Mouse (Mus musculus) limb, embryonic 11.5 days (tissue): Measurements from ENCODE around the gene Gm21983. TPM values are rescaled to one million over a fixed set of nuclear protein-coding genes. Genes with fewer than 3 reads are reported as not detected.
A peak's percentile ranks its signal among the peaks of the same experiment; 100 is the strongest.

Experiments used
- ATAC-seq: fragments of 200-750 bp; cut with Nextera tagmentation; 2 replicates; pipeline ENCODE4 v1.8.0; 2017; ENCODE audit warnings: low read depth; ENCODE audit not compliant: insufficient number of reproducible peaks, low FRiP score, low TSS enrichment
- DNase-seq: peaks from one replicate; pipeline ENCODE4 v3.0.0-alpha.2; 2015; ENCODE audit warnings: low spot score
- H3K27ac ChIP-seq: fragments of 300-500 bp; sonication (generic); replicated peaks from 2 replicates; pipeline ENCODE4 v1.5.1; 2014; ENCODE audit warnings: low read depth, mild to moderate bottlenecking, low read length
- H3K27me3 ChIP-seq: fragments of 300-500 bp; sonication (generic); 2 replicates; pipeline ENCODE4 v1.6.1; 2014; ENCODE audit warnings: mild to moderate bottlenecking, low read length, mixed read lengths; ENCODE audit not compliant: control insufficient read depth, insufficient read depth
- H3K36me3 ChIP-seq: fragments of 300-500 bp; sonication (generic); 2 replicates; pipeline ENCODE4 v1.6.1; 2014; ENCODE audit warnings: mild to moderate bottlenecking, low read length, moderate library complexity, mixed read lengths; ENCODE audit not compliant: control insufficient read depth, insufficient read depth
- H3K4me1 ChIP-seq: fragments of 300-500 bp; sonication (generic); 2 replicates; pipeline ENCODE4 v1.6.1; 2014; ENCODE audit warnings: low read length, mixed read lengths; ENCODE audit not compliant: control insufficient read depth, insufficient read depth
- H3K4me2 ChIP-seq: fragments of 300-500 bp; sonication (generic); 2 replicates; pipeline ENCODE4 v1.6.1; 2014; ENCODE audit warnings: low read depth, mild to moderate bottlenecking, moderate library complexity; ENCODE audit not compliant: severe bottlenecking
- H3K4me3 ChIP-seq: fragments of 300-500 bp; sonication (generic); 2 replicates; pipeline ENCODE4 v1.5.1; 2014; ENCODE audit warnings: low read depth, low read length
- H3K9ac ChIP-seq: fragments of 300-500 bp; sonication (generic); 2 replicates; pipeline ENCODE4 v1.6.1; 2014; ENCODE audit warnings: mild to moderate bottlenecking, low read length
- H3K9me3 ChIP-seq: fragments of 300-500 bp; sonication (generic); 2 replicates; pipeline ENCODE4 v1.6.1; 2016; ENCODE audit warnings: low read length; ENCODE audit not compliant: control insufficient read depth
- WGBS: fragments of 180-500 bp; shearing (Covaris S2); extraction: QIAGEN DNeasy Blood & Tissue Kit; methylation state at CpG from one replicate; pipeline ENCODE4 v1.1.7; 2014; 5-methylcytosine and 5-hydroxymethylcytosine counted together
- microRNA counts: library from miRNA; unstranded; fragments of <30 nt; microRNA quantifications from one replicate; lab custom pipeline; 2016
- microRNA-seq: library from miRNA; unstranded; fragments of <30 nt; microRNA quantifications from one replicate; pipeline ENCODE4, GENCODE M21; 2016
- polyA plus RNA-seq: library from polyadenylated mRNA; unstranded; fragments of >200 nt; fragmentation: Nextera tagmentation; extraction: Ambion mirVana; gene quantifications from 2 replicates; pipeline ENCODE4 v1.2.1, GENCODE M21; 2014

Gm21983 gene
- polyA plus RNA-seq, 1 experiment from 2014 or later: not detected

DNA sequence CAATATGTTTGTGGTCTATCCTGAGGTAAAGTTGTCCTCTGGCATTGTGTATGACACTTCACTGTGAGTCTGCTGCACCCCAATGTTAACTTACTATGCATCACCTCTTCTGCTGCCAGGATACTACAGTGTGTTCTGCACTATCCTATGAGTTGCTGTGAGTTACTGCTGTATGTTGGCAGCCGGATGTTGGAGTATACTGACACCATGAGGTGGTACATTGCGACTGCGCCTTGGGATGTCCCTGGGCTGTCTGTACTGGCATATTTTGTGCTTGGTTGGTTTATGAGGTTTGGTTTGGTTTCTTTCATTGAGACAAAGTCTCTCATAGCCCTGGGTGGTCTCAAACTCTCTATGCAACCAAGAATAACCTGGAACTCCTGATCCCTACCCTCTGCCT lies 52.7 kb downstream of the Gm21983 start:
- Histone ChIP-seq H3K36me3 (no peaks in the 10 kb centered on the region), H3K4me3 (no peak overlapping the region), H3K4me2 (no peak overlapping the region), H3K4me1 (no peaks in the 10 kb centered on the region), H3K27me3 (no peaks in the 10 kb centered on the region), H3K27ac (no peak overlapping the region), H3K9ac (no peak overlapping the region), H3K9me3 (no peaks in the 10 kb centered on the region; the same call in 1 of the 2 replicates)
- no peak for ATAC-seq
- WGBS: 54% methylated on average over 3 of the region's 3 CpGs
- peak; percentile 48 for DNase-seq

DNA sequence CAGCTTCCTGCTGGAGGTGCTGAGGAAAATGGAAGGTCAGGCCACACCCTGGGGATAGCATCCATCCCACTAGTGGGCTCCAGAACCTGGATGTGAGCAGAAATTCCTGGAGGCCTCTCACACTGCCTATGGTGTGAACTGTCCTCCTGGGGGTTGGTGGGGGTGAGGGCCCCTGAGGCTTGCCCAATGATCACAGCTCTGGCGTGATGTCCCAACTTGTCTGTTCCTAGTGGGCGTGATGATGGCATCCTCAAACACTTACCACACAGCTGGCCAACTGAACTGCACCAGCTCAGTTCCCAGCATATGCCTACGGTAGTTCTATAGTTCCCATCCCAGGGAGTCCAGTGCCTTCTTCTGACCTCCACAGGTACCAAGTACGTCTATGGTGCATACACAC lies 55.9 kb downstream of the Gm21983 start:
- Histone ChIP-seq H3K4me3 (no peak overlapping the region), H3K4me1 (no peaks in the 10 kb centered on the region), H3K9me3 (no peaks in the 10 kb centered on the region), H3K27me3 (no peaks in the 10 kb centered on the region), H3K4me2 (no peak overlapping the region), H3K9ac (no peak overlapping the region), H3K27ac (no peak overlapping the region), H3K36me3 (no peaks in the 10 kb centered on the region)
- 85% methylated on average over 4 of the region's 4 CpGs for WGBS
- DNase-seq (no peak), ATAC-seq (no peak)

DNA sequence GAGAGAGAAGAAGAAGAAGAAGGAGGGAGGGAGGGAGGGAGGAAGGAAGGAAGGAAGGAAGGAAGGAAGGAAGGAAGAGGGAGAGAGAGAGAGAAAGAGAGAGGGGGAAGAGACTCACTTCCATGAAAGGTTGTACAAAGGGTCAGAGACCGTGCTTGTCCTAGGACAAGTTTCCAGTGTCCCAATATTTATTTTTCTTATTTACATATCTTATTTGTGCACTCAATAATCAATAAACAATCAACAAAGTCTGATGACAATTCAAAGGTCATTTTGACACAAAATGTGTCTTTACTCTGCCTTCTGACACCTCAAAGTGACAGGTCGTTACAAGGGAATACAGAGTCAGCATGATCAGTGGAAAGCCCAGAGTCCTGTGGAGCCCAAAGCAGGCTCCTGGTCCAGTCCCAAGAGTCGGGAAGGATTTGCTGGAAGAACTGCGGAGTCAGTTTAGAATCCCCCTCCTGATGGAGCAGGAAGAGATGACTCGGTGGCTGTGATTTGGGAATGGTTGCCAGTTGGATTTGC lies 56.5 kb downstream of the Gm21983 start:
- H3K36me3 ChIP-seq: no peaks in the 10 kb centered on the region
- no peaks in the 10 kb centered on the region for H3K27me3 ChIP-seq
- 72% methylated on average over 5 of the region's 5 CpGs for WGBS
- no peaks in the 10 kb centered on the region for H3K4me1 ChIP-seq
- H3K4me3 ChIP-seq: no peak overlapping the region
- no peaks in the 10 kb centered on the region for H3K9me3 ChIP-seq
- no peak overlapping the region for H3K9ac ChIP-seq
- H3K4me2 ChIP-seq: no peak overlapping the region
- ATAC-seq (no peak), DNase-seq (no peak)
- H3K27ac ChIP-seq: no peak overlapping the region

DNA sequence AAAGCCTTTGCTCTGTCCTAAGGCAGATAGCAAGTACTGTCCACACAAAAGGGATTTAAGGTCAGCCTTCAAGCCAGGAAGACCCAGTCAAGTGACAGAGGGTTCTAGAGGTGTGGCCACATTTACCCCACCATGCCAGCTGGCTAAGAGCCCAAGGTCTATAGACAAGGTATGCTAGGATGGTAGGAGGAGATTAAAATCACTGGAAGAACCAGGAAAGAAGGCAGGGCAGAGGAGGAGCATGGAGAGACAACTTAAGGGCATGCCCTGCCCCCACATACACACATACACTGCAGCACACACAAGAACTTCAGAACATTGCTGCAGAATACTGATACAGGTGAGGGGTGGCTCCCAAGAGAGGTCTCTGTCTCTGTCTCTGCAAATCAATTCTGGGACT lies 61.2 kb downstream of the Gm21983 start, which contains the start of gene Cyp2f2:
Gene Cyp2f2, plus strand, starts transcription at position 234 of the 400 bp plus-strand sequence.
- no peak within 1 kb of the TSS for H3K9ac ChIP-seq
- H3K27me3 ChIP-seq: no peaks in the 10 kb centered on the region
- ATAC-seq (no peak), DNase-seq (no peak)
- no peak within 1 kb of the TSS for H3K4me2 ChIP-seq
- no peak within 1 kb of the TSS for H3K27ac ChIP-seq
- no peaks in the 10 kb centered on the region for H3K36me3 ChIP-seq
- H3K9me3 ChIP-seq: no peaks in the 10 kb centered on the region; the same call in 1 of the 2 replicates
- H3K4me1 ChIP-seq: 0 out of 2 replicates have a peak, but pooled peaks cover 3% of the 10 kb centered on the region
- H3K4me3 ChIP-seq: no peak within 1 kb of the TSS

MicroRNAs encoded within 50 kb of the gene (microRNA counts, 519-probe panel; counts per million panel counts)
- microRNA mmu-miR-1191 (lab: Ali Mortazavi, UCI): not detected

Small RNA genes within 50 kb of the gene (microRNA-seq; reads per million reads assigned to microRNA genes)
- gene Mir1191 (3.4 reads per million, percentile 2 among the genes with 10 or more reads in this experiment), gene Mir3101 (not detected)

Other genes with a start within 250 kb of the Gm21983 start
- gene Cyp2a22, start 241.7 kb downstream of the Gm21983 start, polyA plus RNA-seq: not detected in 2 replicates
- not detected in 2 replicates for gene Cyp2a12, start 152.0 kb downstream of the Gm21983 start, polyA plus RNA-seq
- not detected in 2 replicates for gene Cyp2f2, start 61.2 kb downstream of the Gm21983 start, polyA plus RNA-seq
- 0.09 TPM in 1 of 2 replicates, not detected in the other for gene Cyp2t4, start 27.4 kb downstream of the Gm21983 start, polyA plus RNA-seq
- gene Egln2, start 14.3 kb downstream of the Gm21983 start, polyA plus RNA-seq: 49.3 and 52.3 TPM in 2 replicates
- gene Rab4b, start 2.2 kb downstream of the Gm21983 start, polyA plus RNA-seq: 51.6 and 55.1 TPM in 2 replicates
- 5.5 and 8.7 TPM in 2 replicates for gene Mia, start 71 bp upstream of the Gm21983 start, polyA plus RNA-seq
- gene BC024978, start 14.7 kb upstream of the Gm21983 start, polyA plus RNA-seq: 3.9 and 4.8 TPM in 2 replicates
- 394 and 396 TPM in 2 replicates for gene Snrpa, start 15.2 kb upstream of the Gm21983 start, polyA plus RNA-seq
- 6.5 and 8.0 TPM in 2 replicates for gene Itpkc, start 47.6 kb upstream of the Gm21983 start, polyA plus RNA-seq
- gene Coq8b, start 51.9 kb upstream of the Gm21983 start, polyA plus RNA-seq: 14.5 and 15.5 TPM in 2 replicates
- gene Numbl, start 77.3 kb upstream of the Gm21983 start, polyA plus RNA-seq: 7.3 and 9.0 TPM in 2 replicates
- gene Ltbp4, start 156.6 kb upstream of the Gm21983 start, polyA plus RNA-seq: 10.8 and 14.0 TPM in 2 replicates
- 46.5 and 50.9 TPM in 2 replicates for gene Shkbp1, start 174.9 kb upstream of the Gm21983 start, polyA plus RNA-seq
- gene Gm20479, start 176.3 kb upstream of the Gm21983 start, polyA plus RNA-seq: 0.52 TPM in 1 of 2 replicates, not detected in the other